Mouse (Mus musculus): ENCODE measurements around the gene Slc25a26.
"Not testable (repeated sequence)": the region's sequence is repeated elsewhere in the genome, so short reads cannot be mapped to it uniquely, and the experiment has no call there.

The Slc25a26 gene

GRCm38 (mm10) chr6:94553085-94553484 lies 53.0 kb downstream of the Slc25a26 start:
- no peak for DNase-seq

GRCm38 (mm10) chr6:94558603-94559002 lies 58.5 kb downstream of the Slc25a26 start:
- not testable (repeated sequence) for DNase-seq

- DNase-seq: no peak
These were observed 60.8 kb downstream of the Slc25a26 start for GRCm38 (mm10) chr6:94560896-94561295.

- DNase-seq: no peak
These were observed 61.2 kb downstream of the Slc25a26 start for GRCm38 (mm10) chr6:94561346-94561745.

GRCm38 (mm10) chr6:94563203-94563940 lies 63.2 kb downstream of the Slc25a26 start:
- no peak for DNase-seq

- no peak for DNase-seq
These were observed 65.6 kb downstream of the Slc25a26 start for GRCm38 (mm10) chr6:94565766-94566165.

- no peak for DNase-seq
These were observed 67.9 kb downstream of the Slc25a26 start for GRCm38 (mm10) chr6:94568040-94568439.

GRCm38 (mm10) chr6:94575526-94576166 lies 75.5 kb downstream of the Slc25a26 start:
- no peak for DNase-seq

- DNase-seq: no peak
These were observed 77.9 kb downstream of the Slc25a26 start for GRCm38 (mm10) chr6:94577991-94578390.

GRCm38 (mm10) chr6:94582055-94582454 lies 81.9 kb downstream of the Slc25a26 start:
- DNase-seq: no peak

- DNase-seq: no peak
These were observed 84.1 kb downstream of the Slc25a26 start for GRCm38 (mm10) chr6:94584147-94584695.

- no peak for DNase-seq
These were observed 84.8 kb downstream of the Slc25a26 start for GRCm38 (mm10) chr6:94584976-94585375.

- DNase-seq: no peak
These were observed 88.2 kb downstream of the Slc25a26 start for GRCm38 (mm10) chr6:94588365-94588764.

- DNase-seq: no peak
These were observed 92.1 kb downstream of the Slc25a26 start for GRCm38 (mm10) chr6:94592243-94592642.

GRCm38 (mm10) chr6:94592710-94593109 lies 92.6 kb downstream of the Slc25a26 start:
- no peak for DNase-seq

GRCm38 (mm10) chr6:94594096-94594665 lies 94.0 kb downstream of the Slc25a26 start:
- no peak for DNase-seq

GRCm38 (mm10) chr6:94594711-94595110 lies 94.6 kb downstream of the Slc25a26 start:
- no peak for DNase-seq

GRCm38 (mm10) chr6:94595206-94595605 lies 95.1 kb downstream of the Slc25a26 start:
- no peak for DNase-seq

GRCm38 (mm10) chr6:94596051-94596760 lies 96.1 kb downstream of the Slc25a26 start:
- DNase-seq: no peak

- DNase-seq: no peak
These were observed 96.8 kb downstream of the Slc25a26 start for GRCm38 (mm10) chr6:94596761-94597485.

- DNase-seq: no peak
These were observed 98.3 kb downstream of the Slc25a26 start for GRCm38 (mm10) chr6:94598421-94598820.

GRCm38 (mm10) chr6:94599016-94599415 lies 98.9 kb downstream of the Slc25a26 start:
- DNase-seq: no peak

Data from spleen, adult 18-20 months (tissue).